Mouse (Mus musculus) kidney, postnatal 0 days (tissue): ENCODE measurements around the gene Haghl. TPM values are rescaled to one million over a fixed set of nuclear protein-coding genes. Genes with fewer than 3 reads are reported as not detected.

Experiments used
- ATAC-seq: fragments of 200-750 bp; cut with Nextera tagmentation; replicated peaks from 2 replicates; pipeline ENCODE4 v1.8.0; 2017; ENCODE audit warnings: low read depth, moderate number of reproducible peaks, moderate TSS enrichment, moderate library complexity; ENCODE audit not compliant: low FRiP score
- DNase-seq: peaks from one replicate; pipeline ENCODE4 v3.0.0-alpha.2; 2016; ENCODE audit warnings: low spot score
- H3K27ac ChIP-seq: fragments of 300-500 bp; sonication (generic); 2 replicates; pipeline ENCODE4 v1.5.1; 2014; ENCODE audit warnings: mild to moderate bottlenecking
- H3K27me3 ChIP-seq: fragments of 300-500 bp; sonication (generic); 2 replicates; pipeline ENCODE4 v1.6.1; 2014; ENCODE audit warnings: low read length, mixed read lengths; ENCODE audit not compliant: insufficient read depth
- H3K36me3 ChIP-seq: fragments of 300-500 bp; sonication (generic); 2 replicates; pipeline ENCODE4 v1.6.1; 2014; ENCODE audit warnings: low read length, mixed read lengths; ENCODE audit not compliant: insufficient read depth
- H3K4me1 ChIP-seq: fragments of 300-500 bp; sonication (generic); replicated peaks from 2 replicates; pipeline ENCODE4 v1.6.1; 2014; ENCODE audit warnings: antibody characterized with exemption, low read length, mixed read lengths; ENCODE audit not compliant: insufficient read depth
- H3K4me2 ChIP-seq: fragments of 300-500 bp; sonication (generic); 2 replicates; pipeline ENCODE4 v1.6.1; 2014; ENCODE audit warnings: mild to moderate bottlenecking, low read length, moderate library complexity, mixed read lengths
- H3K4me3 ChIP-seq: fragments of 300-500 bp; sonication (generic); replicated peaks from 2 replicates; pipeline ENCODE4 v1.5.1; 2014; ENCODE audit warnings: low read depth, low read length
- H3K9ac ChIP-seq: fragments of 300-500 bp; sonication (generic); 2 replicates; pipeline ENCODE4 v1.6.1; 2014; ENCODE audit warnings: low read depth, low read length
- H3K9me3 ChIP-seq: fragments of 300-500 bp; sonication (generic); replicated peaks from 2 replicates; pipeline ENCODE4 v1.6.1; 2016; ENCODE audit warnings: low read length, inconsistent platforms, mixed read lengths
- CTCF ChIP-seq: IDR thresholded peaks from 2 replicates; pipeline ENCODE4 v1.5.1; 2016; ENCODE audit warnings: antibody characterized with exemption, low read depth, mild to moderate bottlenecking, moderate library complexity
- WGBS: fragments of 180-500 bp; shearing (Covaris S2); extraction: QIAGEN DNeasy Blood & Tissue Kit; methylation state at CpG from one replicate; pipeline ENCODE4 v1.1.7; 2014; 5-methylcytosine and 5-hydroxymethylcytosine counted together
- polyA plus RNA-seq: library from polyadenylated mRNA; unstranded; fragments of >200 nt; fragmentation: Nextera tagmentation; extraction: Ambion mirVana; gene quantifications from 2 replicates; pipeline ENCODE4 v1.2.1, GENCODE M21; 2015

Gene Haghl
- polyA plus RNA-seq, 1 experiment from 2014 or later: 79.9 TPM

GRCm38 (mm10) chr17:25781339-25781738 lies 4.1 kb downstream of the Haghl start:
- ATAC-seq (no peak), DNase-seq (no peak)
- no peaks in the 10 kb centered on the region for H3K27me3 ChIP-seq
- peaks cover 10% of the 10 kb centered on the region; the same call in 1 of the 2 replicates for H3K4me1 ChIP-seq
- WGBS: 76% methylated on average over 6 of the region's 6 CpGs
- no peak overlapping the region for H3K4me2 ChIP-seq
- no peak overlapping the region for H3K4me3 ChIP-seq
- H3K9ac ChIP-seq: no peak overlapping the region
- H3K36me3 ChIP-seq: peaks cover 41% of the 10 kb centered on the region
- no peaks in the 10 kb centered on the region for H3K9me3 ChIP-seq
- no peak overlapping the region for H3K27ac ChIP-seq
- no peak for TF ChIP-seq CTCF

GRCm38 (mm10) chr17:25777948-25778347 lies 7.5 kb downstream of the Haghl start:
- H3K27me3 ChIP-seq: no peaks in the 10 kb centered on the region
- no peak overlapping the region for H3K9ac ChIP-seq
- DNase-seq (no peak), ATAC-seq (no peak)
- no peak for TF ChIP-seq CTCF
- H3K27ac ChIP-seq: no peak overlapping the region
- peaks cover 6% of the 10 kb centered on the region; the same call in 1 of the 2 replicates for H3K4me1 ChIP-seq
- WGBS: 92% methylated on average over 5 of the region's 5 CpGs
- H3K4me3 ChIP-seq: no peak overlapping the region
- H3K4me2 ChIP-seq: no peak overlapping the region
- H3K9me3 ChIP-seq: no peaks in the 10 kb centered on the region
- peaks cover 34% of the 10 kb centered on the region; the same call in 1 of the 2 replicates for H3K36me3 ChIP-seq

- ATAC-seq (no peak), DNase-seq (no peak)
- Histone ChIP-seq H3K4me2 (no peak overlapping the region), H3K27me3 (no peaks in the 10 kb centered on the region), H3K9me3 (no peaks in the 10 kb centered on the region), H3K4me3 (no peak overlapping the region), H3K9ac (no peak overlapping the region), H3K36me3 (0 out of 2 replicates have a peak, but pooled peaks cover 15% of the 10 kb centered on the region), H3K4me1 (peaks cover 6% of the 10 kb centered on the region; the same call in 1 of the 2 replicates), H3K27ac (no peak overlapping the region)
- 75% methylated on average over 10 of the region's 10 CpGs for WGBS
- no peak for TF ChIP-seq CTCF
These were observed 10.0 kb downstream of the Haghl start for GRCm38 (mm10) chr17:25775318-25776062.

- TF ChIP-seq CTCF: peak; percentile 99
These were observed 11.8 kb downstream of the Haghl start, which contains the start of gene Narfl for GRCm38 (mm10) chr17:25773549-25774120. Gene Narfl, plus strand, starts transcription at chr17:25773776.

GRCm38 (mm10) chr17:25769331-25769730 lies 16.1 kb downstream of the Haghl start:
- Histone ChIP-seq H3K9me3 (no peaks in the 10 kb centered on the region), H3K9ac (no peak overlapping the region), H3K4me1 (peaks cover 3% of the 10 kb centered on the region; the same call in 1 of the 2 replicates), H3K4me2 (no peak overlapping the region), H3K4me3 (no peak overlapping the region), H3K27me3 (no peaks in the 10 kb centered on the region), H3K36me3 (no peaks in the 10 kb centered on the region), H3K27ac (no peak overlapping the region)
- 53% methylated on average over 9 of the region's 9 CpGs for WGBS
- ATAC-seq (no peak), DNase-seq (no peak)
- no peak for TF ChIP-seq CTCF

More at GRCm38 (mm10) chr17:25773549-25774120, 11.8 kb downstream of the Haghl start, which contains the start of gene Narfl:
- ATAC-seq (peak; percentile 86), DNase-seq (peak; percentile 97)
- under 1% methylated on average over 37 of the region's 37 CpGs for WGBS
- Histone ChIP-seq H3K4me2 (peak within 1 kb of the TSS; percentile 84), H3K9me3 (no peaks in the 10 kb centered on the region), H3K27me3 (no peaks in the 10 kb centered on the region), H3K4me1 (peaks cover 6% of the 10 kb centered on the region; the same call in 1 of the 2 replicates), H3K36me3 (0 out of 2 replicates have a peak, but pooled peaks cover 9% of the 10 kb centered on the region), H3K4me3 (peak within 1 kb of the TSS; percentile 63), H3K27ac (0 out of 2 replicates have a peak within 1 kb of the TSS, but pooled peaks have one; percentile 14), H3K9ac (peak within 1 kb of the TSS; percentile 72)

- TF ChIP-seq CTCF: no peak
- ATAC-seq (no peak), DNase-seq (no peak)
- Histone ChIP-seq H3K9ac (no peak overlapping the region), H3K27ac (no peak overlapping the region), H3K27me3 (no peaks in the 10 kb centered on the region), H3K4me2 (no peak overlapping the region), H3K36me3 (no peaks in the 10 kb centered on the region), H3K4me1 (no peaks in the 10 kb centered on the region), H3K4me3 (no peak overlapping the region), H3K9me3 (no peaks in the 10 kb centered on the region)
- 46% methylated on average over 5 of the region's 5 CpGs for WGBS
These were observed 19.6 kb downstream of the Haghl start for GRCm38 (mm10) chr17:25765886-25766285.
